Mouse (Mus musculus) right cerebral cortex, postnatal 25 days (tissue): ENCODE measurements at regions not wholly inside any gene's neighbourhood (a gene's known extent, or its start where the extent isn't known, plus 50 kb on each side); places are given as distances from the start of the nearest gene placed in this dataset.
A peak's percentile ranks its signal among the peaks of the same experiment; 100 is the strongest.

Experiments used
- DNase-seq: peaks from one replicate; pipeline ENCODE4 v3.0.0; 2022

GRCm38 (mm10) chr12:112337443-112337842, 151.8 kb upstream of the A530016L24Rik start:
- no peak for DNase-seq

- no peak for DNase-seq
These were observed 150.3 kb upstream of the A530016L24Rik start for GRCm38 (mm10) chr12:112338976-112339375.

- peak; percentile 46 for DNase-seq
These were observed 149.6 kb upstream of the A530016L24Rik start for GRCm38 (mm10) chr12:112339481-112340179.

- no peak for DNase-seq
These were observed 149.0 kb upstream of the A530016L24Rik start for GRCm38 (mm10) chr12:112340248-112340647.

- DNase-seq, result no peak
These were observed 147.3 kb upstream of the A530016L24Rik start for GRCm38 (mm10) chr12:112341726-112342469.

DNA sequence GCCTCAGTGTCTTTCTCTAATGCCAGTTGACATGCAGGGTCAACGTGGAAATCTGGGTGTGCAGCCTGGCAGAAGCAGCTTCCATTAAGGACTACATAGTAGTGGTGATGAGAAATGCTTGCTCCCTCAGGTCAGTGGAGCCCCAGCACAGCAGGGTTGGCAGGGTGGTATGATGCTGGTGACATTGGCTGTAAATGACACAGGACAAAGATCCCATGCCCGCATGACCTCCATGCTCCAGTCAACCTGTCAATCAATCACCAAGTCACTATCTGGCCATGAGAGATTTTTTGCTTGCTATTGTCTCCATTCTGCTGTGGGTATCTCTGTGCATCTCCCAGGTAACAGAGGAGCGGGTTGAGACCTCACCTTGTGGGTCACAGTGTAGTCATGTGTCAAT, 146.2 kb upstream of the A530016L24Rik start:
- no peak for DNase-seq

- DNase-seq, result no peak
These were observed 145.0 kb upstream of the A530016L24Rik start for GRCm38 (mm10) chr12:112344285-112344684.

- no peak for DNase-seq
These were observed 143.5 kb upstream of the A530016L24Rik start for GRCm38 (mm10) chr12:112345797-112346196.

DNA sequence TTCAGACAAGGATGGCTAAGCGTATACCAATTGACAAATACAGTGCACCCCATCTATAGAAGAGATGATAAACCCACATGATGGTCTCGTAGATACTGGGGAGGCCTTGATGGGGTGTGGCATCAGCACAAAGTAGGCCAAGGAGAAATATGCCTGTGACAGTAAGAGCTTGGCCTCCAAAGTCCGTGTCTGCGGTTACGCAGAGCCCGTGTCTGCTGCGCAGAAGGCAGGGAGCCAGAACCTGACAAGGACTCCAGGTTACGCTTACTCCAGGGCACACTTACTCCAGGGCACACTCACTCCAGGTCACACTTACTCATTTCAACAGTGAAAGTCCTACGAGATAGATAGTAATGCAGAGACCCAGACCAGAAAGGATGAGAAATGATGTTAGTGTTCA, 141.1 kb upstream of the A530016L24Rik start:
- no peak for DNase-seq

- DNase-seq, result no peak
These were observed 139.5 kb upstream of the A530016L24Rik start for GRCm38 (mm10) chr12:112349676-112350318.

DNA sequence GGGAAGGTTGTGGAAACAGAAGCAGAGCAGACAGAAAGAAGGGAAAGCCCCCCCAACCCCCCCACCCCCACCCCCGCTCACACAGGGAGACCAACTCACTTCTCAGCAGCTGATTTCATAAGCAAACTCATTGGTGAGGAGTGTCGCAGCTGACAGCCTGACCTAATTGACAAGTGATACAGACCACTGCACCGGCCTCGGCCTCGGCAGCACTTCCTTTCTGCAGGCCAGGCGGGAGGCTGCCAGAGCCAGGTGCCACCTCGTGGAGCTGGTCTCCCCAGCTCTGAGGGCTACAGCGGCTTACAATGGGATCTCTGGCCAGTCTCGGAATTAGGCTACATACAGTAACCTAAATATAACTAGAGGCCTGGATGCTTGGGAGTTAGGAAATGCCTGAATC, 138.5 kb upstream of the A530016L24Rik start:
- no peak for DNase-seq

- no peak for DNase-seq
These were observed 125.9 kb upstream of the A530016L24Rik start for GRCm38 (mm10) chr12:112363349-112363748.

- DNase-seq, result no peak
These were observed 122.0 kb upstream of the A530016L24Rik start for GRCm38 (mm10) chr12:112367221-112367620.

DNA sequence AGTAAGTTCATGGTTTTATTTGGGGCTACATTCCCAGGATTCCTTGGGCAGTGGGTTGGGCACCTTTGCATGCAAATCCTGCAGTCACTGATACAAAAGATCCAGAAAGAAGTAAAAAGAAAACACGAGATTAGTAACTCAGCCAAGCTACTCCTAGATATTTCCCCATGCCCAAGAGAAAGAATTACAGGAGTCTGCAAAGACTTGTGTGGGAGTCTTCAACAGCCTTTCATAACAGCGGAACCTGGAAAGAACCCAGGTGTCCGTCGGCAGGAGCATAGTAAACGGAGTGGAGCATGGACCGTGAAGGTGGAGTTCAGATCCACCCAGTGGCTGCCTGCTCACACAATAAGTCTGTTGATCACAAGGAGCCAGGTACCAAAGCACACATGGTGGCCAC, 121.1 kb upstream of the A530016L24Rik start:
- DNase-seq, result no peak

- no peak for DNase-seq
These were observed 119.5 kb upstream of the A530016L24Rik start for GRCm38 (mm10) chr12:112369581-112370371.

DNA sequence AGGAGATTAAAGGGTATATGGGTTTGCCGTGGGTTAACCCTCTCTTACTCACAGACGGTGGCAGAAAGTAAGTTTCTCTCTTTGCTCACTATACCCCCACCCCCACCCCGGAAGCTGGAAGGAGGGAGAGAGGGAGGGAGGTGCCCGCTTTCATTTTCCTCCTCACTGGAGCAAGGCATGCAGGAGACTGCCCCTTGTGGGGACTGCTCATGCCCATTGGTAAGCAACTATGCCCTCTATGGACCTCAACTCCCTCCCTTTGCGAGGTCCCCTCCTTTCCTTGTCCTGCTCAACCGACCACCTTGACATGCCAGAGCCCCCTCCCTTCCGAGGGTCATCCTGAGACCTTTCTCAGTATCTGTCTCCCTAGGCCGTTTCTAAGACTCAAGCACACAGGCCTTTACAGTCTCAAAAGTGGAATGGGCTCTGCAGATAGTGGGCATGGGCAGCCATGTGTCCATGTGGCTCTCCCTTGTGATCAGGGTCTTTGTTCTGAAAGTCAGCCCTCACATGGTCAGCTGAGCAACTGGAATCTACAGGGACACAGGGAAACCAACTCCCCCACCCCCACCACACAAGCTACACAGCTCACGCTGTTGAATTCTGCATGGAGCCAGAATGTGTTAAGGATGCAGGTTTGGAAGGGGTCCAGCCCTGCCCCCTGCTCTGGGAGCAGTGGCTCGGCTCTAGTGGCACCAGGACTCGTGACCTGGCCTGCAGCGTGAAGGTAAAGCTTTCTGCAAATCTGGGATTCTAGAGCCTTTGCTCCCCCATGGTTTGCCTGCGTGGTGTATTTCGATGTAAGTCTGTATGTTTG, 116.8 kb upstream of the A530016L24Rik start:
- DNase-seq, result no peak

DNA sequence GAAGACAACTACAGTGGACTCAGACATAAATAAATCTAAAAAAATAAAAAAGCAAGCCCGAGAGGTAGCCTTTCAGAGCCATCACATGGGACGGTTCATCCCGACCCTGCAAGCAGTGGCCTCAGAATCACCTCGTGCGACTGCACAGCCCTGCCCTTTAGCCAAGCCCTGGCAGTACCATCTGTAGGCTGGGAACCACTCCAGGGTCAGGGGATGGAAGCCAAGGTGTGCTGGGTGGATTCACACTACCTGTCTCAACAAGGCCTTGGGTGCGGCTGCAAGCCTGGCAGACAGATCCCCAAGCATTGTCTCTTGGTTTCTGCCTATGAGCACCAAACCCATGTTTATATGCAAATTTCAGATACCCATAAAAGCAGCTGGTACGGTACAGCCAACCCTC, 115.3 kb upstream of the A530016L24Rik start:
- DNase-seq, result no peak

- DNase-seq, result no peak
These were observed 113.0 kb upstream of the A530016L24Rik start for GRCm38 (mm10) chr12:112376236-112376635.

DNA sequence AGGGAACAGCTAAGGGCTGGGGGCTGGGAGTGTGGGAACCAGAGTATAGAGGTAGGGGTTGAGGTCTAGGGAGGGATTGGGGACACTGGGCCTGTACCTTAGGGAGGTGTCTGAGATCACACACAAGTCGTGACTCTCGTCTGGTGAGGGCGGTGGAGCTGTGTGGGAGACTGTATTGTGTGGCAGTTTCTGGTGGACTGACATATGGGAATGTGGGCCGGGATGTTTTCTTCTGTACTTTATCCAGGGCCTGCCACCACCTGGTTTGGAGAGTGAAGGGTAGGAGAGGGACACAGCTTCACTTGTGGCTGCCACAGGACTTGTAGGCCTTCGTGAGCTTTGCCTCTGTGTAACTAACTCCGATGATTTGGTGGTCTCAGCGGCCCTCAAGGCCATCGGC, 112.5 kb upstream of the A530016L24Rik start:
- no peak for DNase-seq

DNA sequence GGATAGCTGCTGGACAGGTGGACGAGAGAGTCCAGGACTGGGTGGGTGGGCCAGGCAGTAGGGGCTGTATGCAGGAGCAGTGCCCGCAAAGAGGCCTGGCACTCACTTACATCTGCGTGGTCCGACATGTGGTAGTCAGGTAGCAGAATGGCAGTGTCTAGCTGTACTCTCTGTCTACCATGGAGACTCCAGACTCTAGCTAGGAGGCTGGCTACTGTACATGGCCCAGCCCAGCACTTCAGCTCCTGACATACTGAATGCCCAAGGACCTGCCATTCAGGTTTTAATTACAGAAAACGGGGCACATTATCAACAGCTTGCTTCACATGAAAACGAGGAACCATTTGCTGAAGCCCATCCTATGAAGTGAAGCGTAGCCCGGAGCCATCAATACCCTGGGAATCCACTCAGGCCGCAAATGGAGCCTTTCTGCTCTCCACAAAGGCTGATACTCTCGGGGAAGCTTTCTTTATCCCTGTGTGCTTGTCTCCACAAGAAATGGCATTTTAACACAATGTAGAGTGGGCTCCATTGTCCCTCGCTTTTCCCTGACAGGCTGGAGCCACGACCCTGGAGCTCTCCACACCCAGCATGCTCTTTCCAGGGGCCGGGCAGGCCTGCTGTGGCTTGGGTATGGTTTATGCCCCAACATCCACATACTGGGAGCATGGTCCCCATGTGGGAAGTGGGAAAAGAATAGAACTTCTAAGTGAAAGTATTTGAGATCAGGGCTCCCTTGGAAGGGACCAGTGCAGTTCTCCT, 110.6 kb upstream of the A530016L24Rik start:
- DNase-seq, result no peak

DNA sequence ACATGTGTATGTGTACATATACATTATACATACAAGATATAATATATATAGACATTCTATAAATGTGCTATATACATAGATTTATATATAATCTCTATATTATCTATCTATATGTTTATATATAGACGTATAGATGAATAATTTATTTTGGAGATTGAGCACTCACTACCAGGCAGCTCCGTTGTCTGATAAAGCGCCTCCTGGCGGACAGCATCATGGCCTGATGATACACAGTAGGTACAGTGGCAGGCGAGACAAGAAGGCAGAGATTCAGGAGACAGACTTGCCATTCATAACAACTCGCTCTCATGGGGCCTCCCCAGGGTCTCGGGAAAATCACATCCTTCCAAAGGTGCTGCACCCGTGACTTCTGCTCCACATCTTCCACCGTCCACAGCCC, 101.4 kb upstream of the A530016L24Rik start:
- no peak for DNase-seq
